Mouse (Mus musculus) small intestine, adult 2 months (tissue): ENCODE data around the gene Fbxo44.

Source experiments
- CTCF ChIP-seq: fragments of 200-500 bp; IDR thresholded peaks from 2 replicates; pipeline ENCODE4 v1.5.1; 2012; ENCODE audit warnings: low read depth, mild to moderate bottlenecking, control low read depth, inconsistent platforms, low read length, moderate library complexity, mixed read lengths; ENCODE audit not compliant: insufficient replicate concordance, insufficient read length; ENCODE audit errors: extremely low read depth
- POLR2A ChIP-seq: fragments of 200-500 bp; IDR thresholded peaks from 2 replicates; pipeline ENCODE4 v1.6.1; 2012; ENCODE audit warnings: low read depth, mild to moderate bottlenecking, control low read depth, inconsistent platforms, low read length, moderate library complexity

DNA sequence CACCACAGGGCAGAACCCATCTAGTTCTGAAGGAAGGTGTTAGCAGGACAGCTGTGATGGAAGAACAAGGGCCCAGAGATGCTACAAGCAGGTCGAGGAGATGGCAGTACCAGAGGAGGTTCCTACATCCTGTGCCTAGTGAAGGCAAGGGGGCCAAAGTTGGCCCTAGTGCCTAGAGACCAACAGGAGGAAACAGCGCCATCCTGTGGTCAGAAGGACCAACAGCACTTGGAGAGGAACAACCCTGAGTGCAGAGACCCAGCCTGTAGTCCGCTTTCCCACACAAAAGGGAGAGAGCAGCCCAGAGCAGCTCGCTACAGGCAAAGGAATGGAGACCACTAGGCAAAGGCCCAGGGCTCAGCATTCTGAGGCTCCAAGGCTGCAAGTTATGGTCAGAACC is 25.5 kb upstream of the Fbxo44 start:
- TF ChIP-seq CTCF (no peak), POLR2A (no peak)
